Mouse (Mus musculus) forebrain, embryonic 13.5 days (tissue): ENCODE data around the gene Ankrd44. TPM values are rescaled to one million over a fixed set of nuclear protein-coding genes. Genes with fewer than 3 reads are reported as not detected.

ENCODE experiments used
- ATAC-seq: fragments of 200-750 bp; cut with Nextera tagmentation; 2 replicates; pipeline ENCODE4 v1.8.0; 2017
- H3K27ac ChIP-seq: fragments of 300-500 bp; sonication (generic); 2 replicates; pipeline ENCODE4 v1.5.1; 2015; ENCODE audit warnings: inconsistent platforms, mild to moderate bottlenecking, moderate library complexity
- H3K27me3 ChIP-seq: fragments of 300-500 bp; sonication (generic); 2 replicates; pipeline ENCODE4 v1.6.1; 2015; ENCODE audit warnings: mild to moderate bottlenecking, inconsistent platforms
- H3K36me3 ChIP-seq: fragments of 300-500 bp; sonication (generic); 2 replicates; pipeline ENCODE4 v1.6.1; 2015; ENCODE audit warnings: mild to moderate bottlenecking, inconsistent platforms; ENCODE audit not compliant: poor library complexity, severe bottlenecking
- H3K4me1 ChIP-seq: fragments of 300-500 bp; sonication (generic); 2 replicates; pipeline ENCODE4 v1.6.1; 2015; ENCODE audit warnings: inconsistent platforms
- H3K4me2 ChIP-seq: fragments of 300-500 bp; sonication (generic); 2 replicates; pipeline ENCODE4 v1.6.1; 2015; ENCODE audit warnings: inconsistent platforms, mild to moderate bottlenecking, moderate library complexity
- H3K4me3 ChIP-seq: fragments of 300-500 bp; sonication (generic); 2 replicates; pipeline ENCODE4 v1.5.1; 2015; ENCODE audit warnings: mild to moderate bottlenecking, inconsistent platforms
- H3K9ac ChIP-seq: fragments of 300-500 bp; sonication (generic); 2 replicates; pipeline ENCODE4 v1.6.1; 2015; ENCODE audit warnings: mild to moderate bottlenecking, inconsistent platforms
- H3K9me3 ChIP-seq: fragments of 300-500 bp; sonication (generic); replicated peaks from 2 replicates; pipeline ENCODE4 v1.6.1; 2016; ENCODE audit warnings: inconsistent platforms
- WGBS: fragments of 180-500 bp; shearing (Covaris S2); methylation state at CpG from one replicate; pipeline ENCODE4 v1.1.7; 2015; 5-methylcytosine and 5-hydroxymethylcytosine counted together
- polyA plus RNA-seq: library from polyadenylated mRNA; unstranded; fragments of >200 nt; fragmentation: Nextera tagmentation; extraction: Ambion mirVana; gene quantifications from 2 replicates; pipeline ENCODE4 v1.2.1, GENCODE M21; 2015

Ankrd44 gene
- polyA plus RNA-seq, 1 experiment from 2014 or later = 15.7 TPM

DNA sequence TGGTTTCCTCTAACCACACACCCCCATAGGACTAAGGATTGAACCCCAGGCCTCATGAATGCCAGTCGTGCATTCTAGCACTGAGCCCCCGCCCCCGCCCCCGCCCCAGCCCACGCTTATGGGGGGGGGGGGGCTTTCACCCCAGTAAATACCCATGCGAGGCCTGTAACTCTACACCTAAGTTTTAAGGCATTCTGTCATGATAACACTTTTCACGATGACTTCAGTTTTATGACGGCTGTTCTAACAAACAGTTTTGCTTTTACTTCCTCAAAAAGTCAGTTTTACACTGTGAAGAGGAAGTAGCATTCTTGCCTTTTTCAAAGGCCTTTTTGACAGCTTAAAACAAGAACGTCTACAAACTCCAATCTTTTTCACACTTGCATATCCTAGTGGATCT, 11.8 kb downstream of the Ankrd44 start:
- H3K36me3 ChIP-seq = no peaks in the 10 kb centered on the region
- 60% methylated on average over 9 of the region's 9 CpGs for WGBS
- H3K27ac ChIP-seq = no peak overlapping the region
- no peak for ATAC-seq
- no peaks in the 10 kb centered on the region for H3K27me3 ChIP-seq
- peaks cover 2% of the 10 kb centered on the region for H3K4me1 ChIP-seq
- no peak overlapping the region for H3K4me2 ChIP-seq
- no peaks in the 10 kb centered on the region for H3K9me3 ChIP-seq
- no peak overlapping the region for H3K4me3 ChIP-seq
- no peak overlapping the region for H3K9ac ChIP-seq

DNA sequence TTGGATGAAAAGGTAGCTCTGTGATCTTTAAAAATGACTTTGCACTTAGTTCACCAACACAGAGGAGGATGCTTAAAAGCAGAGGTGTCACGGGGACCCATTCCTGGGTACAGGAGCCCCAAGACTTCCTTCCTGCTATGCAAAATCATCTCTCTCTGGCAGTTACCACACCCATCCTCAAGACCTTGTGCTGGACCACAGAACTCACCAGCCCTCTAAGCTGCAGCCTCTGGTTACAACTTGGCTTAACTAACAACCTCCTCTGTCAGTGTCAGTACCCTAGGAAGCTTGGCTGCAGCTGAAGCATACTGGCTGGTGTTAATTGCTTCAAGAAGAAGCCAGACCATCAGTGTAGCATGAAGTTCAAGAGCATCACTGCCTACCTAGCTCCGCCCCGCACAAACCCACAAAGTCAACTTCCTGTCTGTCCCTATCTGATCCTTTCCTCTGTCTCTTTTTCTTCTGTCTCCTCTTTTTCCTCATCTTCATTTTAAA, 12.8 kb downstream of the Ankrd44 start:
- Histone ChIP-seq H3K27ac (no peak overlapping the region), H3K9me3 (no peaks in the 10 kb centered on the region), H3K4me3 (no peak overlapping the region), H3K4me2 (no peak overlapping the region), H3K9ac (no peak overlapping the region), H3K27me3 (no peaks in the 10 kb centered on the region), H3K4me1 (peaks cover 7% of the 10 kb centered on the region), H3K36me3 (no peaks in the 10 kb centered on the region)
- whole genome bisulfite sequencing = 95% methylated on average over 3 of the region's 3 CpGs
- ATAC-seq = no peak

DNA sequence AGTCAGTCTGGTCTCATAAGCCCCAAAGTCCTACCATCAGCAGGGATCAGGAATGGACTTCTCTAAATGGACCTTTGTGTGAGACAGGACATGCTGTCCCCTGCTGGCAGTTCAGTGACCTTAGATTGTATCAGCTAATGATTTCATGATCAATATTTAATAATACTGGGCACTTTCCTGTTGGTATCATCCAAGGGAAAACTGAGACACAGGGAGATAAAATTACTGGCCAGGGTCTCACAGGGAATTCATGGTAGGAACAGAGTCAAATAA, 13.2 kb downstream of the Ankrd44 start:
- Histone ChIP-seq H3K27ac (no peak overlapping the region), H3K4me3 (no peak overlapping the region), H3K36me3 (no peaks in the 10 kb centered on the region), H3K4me2 (no peak overlapping the region), H3K9me3 (no peaks in the 10 kb centered on the region), H3K4me1 (peaks cover 7% of the 10 kb centered on the region), H3K27me3 (no peaks in the 10 kb centered on the region), H3K9ac (no peak overlapping the region)
- no peak for ATAC-seq

- WGBS = 79% methylated on average over 7 of the region's 7 CpGs
- no peaks in the 10 kb centered on the region for H3K9me3 ChIP-seq
- H3K9ac ChIP-seq = no peak overlapping the region
- ATAC-seq = no peak; the same call in 1 of the 2 replicates
- H3K4me1 ChIP-seq = peaks cover 7% of the 10 kb centered on the region
- no peak overlapping the region for H3K4me2 ChIP-seq
- H3K4me3 ChIP-seq = no peak overlapping the region
- H3K27me3 ChIP-seq = no peaks in the 10 kb centered on the region
- no peaks in the 10 kb centered on the region for H3K36me3 ChIP-seq
- H3K27ac ChIP-seq = no peak overlapping the region
Observed at GRCm38 (mm10) chr1:54912290-54913062, 13.7 kb downstream of the Ankrd44 start.

- H3K36me3 ChIP-seq = no peaks in the 10 kb centered on the region
- 95% methylated on average over 1 of the region's 1 CpGs for WGBS
- no peak overlapping the region for H3K27ac ChIP-seq
- no peak overlapping the region for H3K9ac ChIP-seq
- no peak for ATAC-seq
- H3K9me3 ChIP-seq = no peaks in the 10 kb centered on the region
- H3K27me3 ChIP-seq = no peaks in the 10 kb centered on the region
- no peak overlapping the region for H3K4me3 ChIP-seq
- no peak overlapping the region for H3K4me2 ChIP-seq
- H3K4me1 ChIP-seq = peaks cover 13% of the 10 kb centered on the region
Observed at GRCm38 (mm10) chr1:54911256-54911610, 15.0 kb downstream of the Ankrd44 start.

GRCm38 (mm10) chr1:54910489-54911255, 15.5 kb downstream of the Ankrd44 start:
- WGBS = 87% methylated on average over 5 of the region's 5 CpGs
- Histone ChIP-seq H3K9ac (no peak overlapping the region), H3K27me3 (no peaks in the 10 kb centered on the region), H3K4me3 (no peak overlapping the region), H3K36me3 (no peaks in the 10 kb centered on the region), H3K9me3 (no peaks in the 10 kb centered on the region), H3K4me1 (peaks cover 13% of the 10 kb centered on the region), H3K4me2 (no peak overlapping the region), H3K27ac (no peak overlapping the region)
- no peak for ATAC-seq

GRCm38 (mm10) chr1:54908786-54909185, 17.4 kb downstream of the Ankrd44 start:
- Histone ChIP-seq H3K9me3 (no peaks in the 10 kb centered on the region), H3K27me3 (no peaks in the 10 kb centered on the region), H3K4me1 (peaks cover 13% of the 10 kb centered on the region), H3K9ac (no peak overlapping the region), H3K36me3 (no peaks in the 10 kb centered on the region), H3K4me2 (no peak overlapping the region), H3K27ac (no peak overlapping the region), H3K4me3 (no peak overlapping the region)
- WGBS = 87% methylated on average over 3 of the region's 3 CpGs
- ATAC-seq = no peak

- WGBS = 38% methylated on average over 15 of the region's 15 CpGs
- peak overlapping the region; percentile 33 for H3K4me2 ChIP-seq
- no peak for ATAC-seq
Observed at GRCm38 (mm10) chr1:54907066-54907639, 19.0 kb downstream of the Ankrd44 start.

DNA sequence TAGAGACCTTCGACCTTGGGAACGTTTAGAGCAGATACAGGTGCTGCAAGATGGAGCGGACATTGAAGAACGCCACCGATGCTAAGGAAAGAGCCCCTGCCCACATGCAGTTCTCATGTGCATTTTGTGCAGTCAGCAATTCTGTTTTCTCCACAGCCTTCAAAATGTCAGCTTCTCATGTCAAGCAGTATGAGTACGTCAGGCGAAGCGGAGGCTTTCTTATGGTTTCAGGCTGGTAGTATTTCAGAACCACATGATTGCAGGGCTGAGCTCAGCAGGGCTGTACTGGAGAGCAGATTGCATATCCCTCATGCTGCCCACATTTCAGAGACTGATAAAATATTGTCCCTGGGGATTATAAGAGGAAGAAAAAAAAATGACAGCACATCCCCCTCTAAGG, 19.9 kb downstream of the Ankrd44 start:
- Histone ChIP-seq H3K27me3 (no peaks in the 10 kb centered on the region), H3K9ac (no peak overlapping the region), H3K36me3 (no peaks in the 10 kb centered on the region), H3K9me3 (no peaks in the 10 kb centered on the region), H3K4me2 (no peak overlapping the region), H3K4me3 (no peak overlapping the region), H3K27ac (peak overlapping the region; percentile 3; the same call in 1 of the 2 replicates), H3K4me1 (peaks cover 13% of the 10 kb centered on the region)
- 0 out of 2 replicates have a peak, but pooled peaks have one; percentile 26 for ATAC-seq
- 84% methylated on average over 8 of the region's 8 CpGs for WGBS

More at GRCm38 (mm10) chr1:54907066-54907639, 19.0 kb downstream of the Ankrd44 start:
- no peak overlapping the region for H3K4me3 ChIP-seq
- H3K9ac ChIP-seq = no peak overlapping the region
- H3K9me3 ChIP-seq = no peaks in the 10 kb centered on the region
- H3K27ac ChIP-seq = no peak overlapping the region
- no peaks in the 10 kb centered on the region for H3K36me3 ChIP-seq
- H3K4me1 ChIP-seq = peaks cover 13% of the 10 kb centered on the region
- H3K27me3 ChIP-seq = no peaks in the 10 kb centered on the region

DNA sequence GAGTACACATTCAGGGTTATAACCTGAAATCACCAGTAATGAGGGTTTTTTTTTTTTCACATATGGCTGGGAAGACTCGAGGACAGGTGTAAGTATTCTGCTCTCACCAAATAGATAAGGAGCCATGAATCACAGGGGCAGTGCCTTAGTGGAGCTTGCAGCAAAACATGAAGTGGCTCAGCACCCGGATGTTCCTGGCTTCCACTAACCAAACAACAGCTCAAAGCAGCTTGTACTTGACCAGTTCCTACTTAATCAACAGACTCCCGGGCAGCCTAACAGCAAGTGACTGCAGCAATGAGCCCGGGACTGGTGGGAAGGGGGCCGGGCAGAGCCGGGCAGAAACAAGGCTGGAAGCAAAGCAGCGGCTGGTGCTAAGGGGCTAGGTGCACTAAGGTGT, 20.6 kb downstream of the Ankrd44 start:
- no peaks in the 10 kb centered on the region for H3K9me3 ChIP-seq
- 78% methylated on average over 7 of the region's 7 CpGs for WGBS
- no peaks in the 10 kb centered on the region for H3K36me3 ChIP-seq
- ATAC-seq = no peak
- H3K4me2 ChIP-seq = no peak overlapping the region
- peaks cover 13% of the 10 kb centered on the region for H3K4me1 ChIP-seq
- no peak overlapping the region for H3K4me3 ChIP-seq
- H3K27ac ChIP-seq = peak overlapping the region; percentile 3; the same call in 1 of the 2 replicates
- no peak overlapping the region for H3K9ac ChIP-seq
- H3K27me3 ChIP-seq = no peaks in the 10 kb centered on the region

GRCm38 (mm10) chr1:54904165-54904564, 22.0 kb downstream of the Ankrd44 start:
- Histone ChIP-seq H3K4me2 (no peak overlapping the region), H3K4me1 (peaks cover 16% of the 10 kb centered on the region), H3K9ac (no peak overlapping the region), H3K27ac (no peak overlapping the region), H3K27me3 (no peaks in the 10 kb centered on the region), H3K9me3 (no peaks in the 10 kb centered on the region), H3K4me3 (no peak overlapping the region), H3K36me3 (no peaks in the 10 kb centered on the region)
- 86% methylated on average over 2 of the region's 2 CpGs for WGBS
- ATAC-seq = no peak

DNA sequence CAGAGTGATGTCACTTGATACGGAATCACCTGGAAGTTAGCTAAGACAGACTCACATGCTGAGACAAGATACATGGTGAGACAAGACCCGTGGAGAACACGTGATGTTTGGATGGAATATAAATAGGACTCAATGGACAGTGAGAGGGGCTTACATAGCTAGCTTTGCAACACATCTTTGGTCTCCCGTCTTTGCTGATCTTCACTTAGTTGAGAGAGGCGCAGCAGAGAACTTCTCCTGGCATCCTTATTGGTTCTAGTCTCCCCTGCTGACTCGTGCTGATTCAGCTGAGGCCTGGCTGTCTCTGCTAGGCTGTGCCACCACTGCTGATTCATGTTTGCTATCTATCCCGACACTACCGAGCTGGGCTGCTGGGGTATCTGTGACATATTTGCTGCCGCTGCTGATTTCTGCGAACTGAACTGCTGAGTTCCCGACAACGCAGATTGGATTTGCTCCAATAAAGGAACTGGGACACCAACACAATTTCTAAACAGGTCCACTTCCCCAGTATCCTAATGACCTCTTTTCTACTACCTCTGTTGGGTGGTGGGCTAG, 23.4 kb downstream of the Ankrd44 start:
- Histone ChIP-seq H3K9me3 (no peaks in the 10 kb centered on the region), H3K36me3 (no peaks in the 10 kb centered on the region), H3K4me3 (no peak overlapping the region), H3K4me2 (no peak overlapping the region), H3K4me1 (peaks cover 26% of the 10 kb centered on the region), H3K27ac (no peak overlapping the region), H3K9ac (no peak overlapping the region), H3K27me3 (no peaks in the 10 kb centered on the region)
- 93% methylated on average over 12 of the region's 12 CpGs for WGBS
- no peak for ATAC-seq
